Mouse (Mus musculus) thymus, adult 2 months (tissue): ENCODE data around the gene Hoxb3.

Experiments
- CTCF ChIP-seq: fragments of 200-500 bp; IDR thresholded peaks from 2 replicates; pipeline ENCODE4 v1.5.1; 2012; ENCODE audit warnings: mild to moderate bottlenecking, control low read depth, low read length, moderate library complexity, borderline replicate concordance; ENCODE audit not compliant: control insufficient read depth, poor library complexity, insufficient read depth; ENCODE audit errors: extremely low read depth
- POLR2A ChIP-seq: fragments of 200-500 bp; IDR thresholded peaks from 2 replicates; pipeline ENCODE4 v1.6.1; 2012; ENCODE audit warnings: mild to moderate bottlenecking, low read length, control low read depth, moderate library complexity; ENCODE audit not compliant: control insufficient read depth, poor library complexity, insufficient read depth; ENCODE audit errors: extremely low read depth

- TF ChIP-seq POLR2A (no peak), CTCF (no peak)
Measured at GRCm38 (mm10) chr11:96304381-96305195, 18.5 kb upstream of the Hoxb3 start.
